ENCODE assay signal across 31 mouse cellular contexts in the genomic region with DNA sequence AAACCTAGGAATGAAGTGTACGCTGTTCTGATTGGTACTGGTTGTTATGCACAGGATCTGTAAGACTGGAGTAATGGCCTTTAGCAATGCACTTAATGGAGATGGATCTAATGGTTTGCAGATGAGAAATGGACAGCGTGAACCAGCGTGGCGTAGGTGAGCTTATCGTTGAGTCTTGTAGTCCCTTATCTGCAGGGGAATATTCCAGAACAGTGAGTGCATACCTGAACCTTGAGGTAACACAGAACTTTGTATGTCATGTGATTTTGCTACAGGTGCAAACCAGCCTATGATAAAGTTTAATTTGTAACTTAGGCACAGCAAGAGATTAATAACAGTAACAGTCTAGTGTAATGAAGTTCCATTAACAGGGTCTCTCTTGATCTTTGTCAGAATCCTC. TPM values are rescaled to one million over a fixed set of nuclear protein-coding genes. Genes with fewer than 3 reads are reported as not detected.
A peak's percentile ranks its signal among the peaks of the same experiment; 100 is the strongest.
DNase-seq lines count a peak whose midpoint lies in the region; ATAC-seq and TF ChIP-seq lines count a peak whose summit lies in the region.
"Had no signal": no experiment of that assay in that cellular context is flagged by ENCODE, and none has a peak within 500 bp of the region (broad histone marks: within the 10 kb centered on the region; RNA-seq: fewer than 3 reads in every experiment).

No protein-coding gene starts in this region.

- H3K4me2 ChIP-seq in midbrain, embryonic 11.5 days, result no peak overlapping the region
- H3K4me2 ChIP-seq in midbrain, embryonic 13.5 days (replicated peaks), result no peak overlapping the region
- peak overlapping the region; percentile 40 for H3K4me2 ChIP-seq in intestine, postnatal 0 days (replicated peaks; ENCODE audit: low read depth)
- H3K4me2 ChIP-seq: embryonic facial prominence, embryonic 13.5 days; embryonic facial prominence, embryonic 15.5 days; forebrain, embryonic 12.5 days had no signal

- no peak overlapping the region for H3K4me3 ChIP-seq in midbrain, embryonic 11.5 days (ENCODE audit: low read depth, low read length)
- no peak overlapping the region for H3K4me3 ChIP-seq in midbrain, embryonic 13.5 days (replicated peaks)
- H3K4me3 ChIP-seq in intestine, postnatal 0 days (ENCODE audit: low read depth, low read length), result no peak overlapping the region
- H3K4me3 ChIP-seq: embryonic facial prominence, embryonic 13.5 days; embryonic facial prominence, embryonic 15.5 days; erythroblast, embryonic 14.5 days; forebrain, embryonic 10.5 days; forebrain, embryonic 12.5 days had no signal

- DNase-seq in heart, adult 11 months, result peak; percentile 36
- DNase-seq in heart, postnatal 10 days, result no peak
- DNase-seq in midbrain, embryonic 11.5 days (ENCODE audit: low spot score, missing footprints), result peak; percentile 72
- DNase-seq in cerebellum, postnatal 25 days, result no peak
- no peak for DNase-seq in embryo, embryonic 10 days (ENCODE audit: low spot score)
- DNase-seq: adrenal gland, adult 8-10 months; adrenal gland, postnatal 14 days; adrenal gland, postnatal 36 days; B cell, adult 2 months; cerebellum, adult 11-12 months; cerebellum, adult 2 months; cerebellum, adult 9-10 months; cerebellum, postnatal 10 days; cerebellum, postnatal 36 days had no signal

- TF ChIP-seq CTCF in intestine, postnatal 0 days (IDR thresholded peaks at IDR 0.05; ENCODE audit: low read depth), result no peak

- no peaks in the 10 kb centered on the region for H3K36me3 ChIP-seq in midbrain, embryonic 11.5 days (ENCODE audit: control insufficient read depth, insufficient read depth, low read length)
- no peaks in the 10 kb centered on the region for H3K36me3 ChIP-seq in midbrain, embryonic 13.5 days
- H3K36me3 ChIP-seq in intestine, postnatal 0 days (ENCODE audit: control insufficient read depth, insufficient read depth), result no peaks in the 10 kb centered on the region
- H3K36me3 ChIP-seq: forebrain, embryonic 12.5 days had no signal

- no peaks in the 10 kb centered on the region for H3K27me3 ChIP-seq in midbrain, embryonic 11.5 days (ENCODE audit: control insufficient read depth, insufficient read depth, low read length)
- no peaks in the 10 kb centered on the region for H3K27me3 ChIP-seq in midbrain, embryonic 13.5 days
- H3K27me3 ChIP-seq in intestine, postnatal 0 days (replicated peaks; ENCODE audit: control insufficient read depth, insufficient read depth, low read length), result no peaks in the 10 kb centered on the region
- H3K27me3 ChIP-seq: CH12.LX; embryonic facial prominence, embryonic 13.5 days; embryonic facial prominence, embryonic 15.5 days; forebrain, embryonic 12.5 days; Patski had no signal

- intact Hi-C loops in heart, postnatal 10 days (cut with DNase I), result no loop called here

- no peak overlapping the region for H3K27ac ChIP-seq in midbrain, embryonic 11.5 days (ENCODE audit: low read depth, low read length)
- H3K27ac ChIP-seq in midbrain, embryonic 13.5 days, result no peak overlapping the region
- peak overlapping the region; percentile 63 for H3K27ac ChIP-seq in intestine, postnatal 0 days (ENCODE audit: low read depth, low read length)
- H3K27ac ChIP-seq: embryonic facial prominence, embryonic 13.5 days; embryonic facial prominence, embryonic 15.5 days; forebrain, embryonic 10.5 days; forebrain, embryonic 12.5 days had no signal

- no peak for ATAC-seq in midbrain, embryonic 11.5 days (ENCODE audit: low FRiP score)
- ATAC-seq in midbrain, embryonic 13.5 days, result no peak
- ATAC-seq in intestine, postnatal 0 days, result peak; percentile 58; the same call in 1 of the 2 replicates
- ATAC-seq: activated CD4-positive, CD25-positive, alpha-beta regulatory T cell, adult 4 months; CD4-positive, CD25-positive, alpha-beta regulatory T cell, adult 4 months; forebrain, embryonic 14.5 days; forebrain, embryonic 16.5 days; Patski had no signal

- H3K9me3 ChIP-seq in midbrain, embryonic 11.5 days (ENCODE audit: control insufficient read depth, low read length), result no peaks in the 10 kb centered on the region
- no peaks in the 10 kb centered on the region for H3K9me3 ChIP-seq in midbrain, embryonic 13.5 days
- H3K9me3 ChIP-seq in intestine, postnatal 0 days (ENCODE audit: control insufficient read depth), result no peaks in the 10 kb centered on the region
- H3K9me3 ChIP-seq: embryonic facial prominence, embryonic 13.5 days; embryonic facial prominence, embryonic 15.5 days; forebrain, embryonic 12.5 days; G1E had no signal

- peaks cover 9% of the 10 kb centered on the region for H3K4me1 ChIP-seq in midbrain, embryonic 11.5 days (ENCODE audit: control insufficient read depth, insufficient read depth, low read length)
- peaks cover 27% of the 10 kb centered on the region for H3K4me1 ChIP-seq in midbrain, embryonic 13.5 days (replicated peaks)
- H3K4me1 ChIP-seq in intestine, postnatal 0 days (replicated peaks; ENCODE audit: control insufficient read depth, insufficient read depth, low read length), result peaks cover 15% of the 10 kb centered on the region

- no peak overlapping the region for H3K9ac ChIP-seq in midbrain, embryonic 11.5 days (ENCODE audit: low read length)
- H3K9ac ChIP-seq in midbrain, embryonic 13.5 days (replicated peaks), result no peak overlapping the region
- no peak overlapping the region for H3K9ac ChIP-seq in intestine, postnatal 0 days (ENCODE audit: low read depth, low read length)
- H3K9ac ChIP-seq: embryonic facial prominence, embryonic 13.5 days; embryonic facial prominence, embryonic 15.5 days; forebrain, embryonic 12.5 days had no signal

- 97% methylated on average over 5 of the region's 5 CpGs for WGBS in midbrain, embryonic 11.5 days
- WGBS in midbrain, embryonic 13.5 days, result 96% methylated on average over 5 of the region's 5 CpGs
- WGBS in intestine, postnatal 0 days, result 56% methylated on average over 5 of the region's 5 CpGs

RNA-seq across cellular contexts. Expression of a gene that starts 6.2 kb away (rescaled TPM):
- 10 to 100 TPM; 17.4 to 19.8 TPM for total RNA-seq in heart, postnatal 10 days (2021)
- 21.8 and 22.0 TPM in 2 replicates for polyA plus RNA-seq in midbrain, embryonic 11.5 days (2014; fragmentation: Nextera tagmentation; extraction: Ambion mirVana)
- polyA plus RNA-seq in midbrain, embryonic 13.5 days (2015; fragmentation: Nextera tagmentation; extraction: Ambion mirVana), result 22.3 and 26.8 TPM in 2 replicates
- 66.2 and 78.5 TPM in 2 replicates for polyA plus RNA-seq in intestine, postnatal 0 days (2015; fragmentation: Nextera tagmentation; extraction: Ambion mirVana)

RNA-seq across cellular contexts. Expression of a gene that starts 33.0 kb away (rescaled TPM):
- total RNA-seq in heart, postnatal 10 days (2021), result under 1 TPM; 0.42 to 0.45 TPM
- not detected in 2 replicates for polyA plus RNA-seq in midbrain, embryonic 11.5 days (2014; fragmentation: Nextera tagmentation; extraction: Ambion mirVana)
- polyA plus RNA-seq in midbrain, embryonic 13.5 days (2015; fragmentation: Nextera tagmentation; extraction: Ambion mirVana), result not detected in 2 replicates
- polyA plus RNA-seq in intestine, postnatal 0 days (2015; fragmentation: Nextera tagmentation; extraction: Ambion mirVana), result 0.07 TPM in 1 of 2 replicates, not detected in the other
- total RNA-seq: adrenal gland, adult 18-20 months; adrenal gland, adult 8-10 months; adrenal gland, postnatal 14 days; adrenal gland, postnatal 36 days; common myeloid progenitor, adult 5-6 weeks had no signal
- polyA plus RNA-seq: activated CD4-positive, CD25-positive, alpha-beta regulatory T cell, adult 4 months; CD4-positive, CD25-positive, alpha-beta regulatory T cell, adult 4 months; cerebellum, adult 2 months; embryonic facial prominence, embryonic 11.5 days; embryonic facial prominence, embryonic 13.5 days; erythroblast, embryonic 14.5 days; forebrain, embryonic 10.5 days; forebrain, embryonic 12.5 days; forebrain, embryonic 14.5 days; forebrain, embryonic 16.5 days had no signal

RNA-seq across cellular contexts. Expression of a gene that starts 42.7 kb away (rescaled TPM):
- under 1 TPM; 0.10 to 0.53 TPM for total RNA-seq in heart, postnatal 10 days (2021)
- polyA plus RNA-seq in midbrain, embryonic 11.5 days (2014; fragmentation: Nextera tagmentation; extraction: Ambion mirVana), result 0.68 and 0.73 TPM in 2 replicates
- 2.7 and 3.0 TPM in 2 replicates for polyA plus RNA-seq in midbrain, embryonic 13.5 days (2015; fragmentation: Nextera tagmentation; extraction: Ambion mirVana)
- polyA plus RNA-seq in intestine, postnatal 0 days (2015; fragmentation: Nextera tagmentation; extraction: Ambion mirVana), result 0.72 and 1.1 TPM in 2 replicates
- total RNA-seq: common myeloid progenitor, adult 5-6 weeks; G1E had no signal
- polyA plus RNA-seq: erythroblast, embryonic 14.5 days; G1E had no signal

Comparison
In these comparisons a context has a peak if more than half of its experiments do, and no peak if none do; other contexts are left out.
1. DNase-seq: peak in heart, adult 11 months (single experiment) and midbrain, embryonic 11.5 days (single experiment); none in heart, postnatal 10 days (0 of 2), cerebellum, postnatal 25 days (0 of 2) and embryo, embryonic 10 days (single experiment).